Mouse (Mus musculus) heart, postnatal 10 days (tissue): ENCODE data around the gene Sacm1l. TPM values are rescaled to one million over a fixed set of nuclear protein-coding genes. Genes with fewer than 3 reads are reported as not detected.

Experiments
- DNase-seq, 2 experiments: peaks; one replicate each; pipeline ENCODE4 v3.0.0; 2021
- intact Hi-C: fragments of 180-260 bp; cut with DNase I; formaldehyde crosslinking; loops from one replicate; pipeline ENCODE4 v1.15.1; 2025
- total RNA-seq, 2 experiments: library from RNA; stranded (reverse); gene quantifications; 2 replicates each; pipeline ENCODE4 v1.2.3; 2021

The Sacm1l gene
- total RNA-seq, 2 experiments from 2014 or later = 43.5 to 45.3 TPM

GRCm38 (mm10) chr9:123507380-123507779 is 22.2 kb upstream of the Sacm1l start:
- intact Hi-C loops = loop anchor here (1.0 to 5.0 kb wide), 2 partner anchors 57 to 350 kb away; no protein-coding TSS in a partner anchor
- DNase-seq = no peak

- DNase-seq = no peak
- intact Hi-C loops = loop anchor here (5.0 kb wide), 1 partner anchor 352 kb away; no protein-coding TSS in a partner anchor
Observed at GRCm38 (mm10) chr9:123508986-123509385, 20.6 kb upstream of the Sacm1l start.

DNA sequence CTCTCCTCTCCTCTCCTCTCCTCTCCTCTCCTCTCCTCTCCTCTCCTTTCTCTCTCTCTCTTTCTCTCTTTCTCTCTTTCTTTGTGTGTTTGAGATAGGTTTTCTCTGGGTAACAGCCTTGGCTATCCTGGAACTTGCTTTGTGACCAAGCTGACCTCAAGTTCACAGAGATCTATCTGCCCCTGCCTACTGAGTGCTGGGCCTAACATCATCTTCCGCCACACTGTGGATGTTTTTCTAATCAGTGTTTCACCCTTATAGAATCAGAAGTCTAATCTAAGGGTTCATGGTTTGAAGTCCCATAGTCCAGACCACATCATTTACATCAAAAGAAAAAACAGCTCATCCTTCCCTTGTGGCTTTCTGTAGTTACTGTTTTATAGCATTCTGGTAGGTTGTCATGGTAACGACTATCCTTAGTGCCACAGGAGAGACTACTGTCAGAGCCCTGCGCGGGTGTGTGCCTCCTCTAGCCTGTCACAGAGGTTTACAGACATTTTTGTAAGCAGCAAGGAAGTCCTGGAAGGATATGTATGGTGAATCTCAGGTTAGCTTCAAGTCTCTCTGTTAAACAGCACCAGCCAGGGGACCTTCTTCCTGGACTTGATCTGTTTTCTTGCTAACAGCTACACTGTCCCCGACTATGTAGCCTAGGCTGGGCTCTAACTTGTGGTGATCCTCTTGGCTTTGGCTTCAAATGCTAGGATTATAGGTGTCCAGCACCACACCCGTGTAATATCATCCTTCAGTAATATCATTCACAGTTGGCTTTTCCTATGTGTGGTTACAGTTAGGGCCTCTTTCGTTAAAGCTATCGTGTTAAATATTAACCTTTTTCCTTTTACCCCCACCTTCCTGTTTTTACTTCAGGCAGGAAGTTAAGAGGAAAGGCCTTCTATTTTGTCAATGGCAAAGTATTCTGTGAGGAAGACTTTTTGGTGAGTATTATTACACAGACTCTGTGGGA is 19.6 kb upstream of the Sacm1l start:
- intact Hi-C loops = loop anchor here (5.0 kb wide), 1 partner anchor 353 kb away; no protein-coding TSS in a partner anchor
- DNase-seq = no peak

GRCm38 (mm10) chr9:123510926-123511325 is 18.6 kb upstream of the Sacm1l start:
- intact Hi-C loops = no loop called here
- DNase-seq = no peak

- DNase-seq = no peak
- intact Hi-C loops = no loop called here
Observed at GRCm38 (mm10) chr9:123512482-123512881, 17.1 kb upstream of the Sacm1l start.

GRCm38 (mm10) chr9:123515087-123515486 is 14.5 kb upstream of the Sacm1l start:
- no peak for DNase-seq
- intact Hi-C loops = loop anchor here (5.0 kb wide), 1 partner anchor 363 kb away; the partner anchor contains the start of gene Clec3b

DNA sequence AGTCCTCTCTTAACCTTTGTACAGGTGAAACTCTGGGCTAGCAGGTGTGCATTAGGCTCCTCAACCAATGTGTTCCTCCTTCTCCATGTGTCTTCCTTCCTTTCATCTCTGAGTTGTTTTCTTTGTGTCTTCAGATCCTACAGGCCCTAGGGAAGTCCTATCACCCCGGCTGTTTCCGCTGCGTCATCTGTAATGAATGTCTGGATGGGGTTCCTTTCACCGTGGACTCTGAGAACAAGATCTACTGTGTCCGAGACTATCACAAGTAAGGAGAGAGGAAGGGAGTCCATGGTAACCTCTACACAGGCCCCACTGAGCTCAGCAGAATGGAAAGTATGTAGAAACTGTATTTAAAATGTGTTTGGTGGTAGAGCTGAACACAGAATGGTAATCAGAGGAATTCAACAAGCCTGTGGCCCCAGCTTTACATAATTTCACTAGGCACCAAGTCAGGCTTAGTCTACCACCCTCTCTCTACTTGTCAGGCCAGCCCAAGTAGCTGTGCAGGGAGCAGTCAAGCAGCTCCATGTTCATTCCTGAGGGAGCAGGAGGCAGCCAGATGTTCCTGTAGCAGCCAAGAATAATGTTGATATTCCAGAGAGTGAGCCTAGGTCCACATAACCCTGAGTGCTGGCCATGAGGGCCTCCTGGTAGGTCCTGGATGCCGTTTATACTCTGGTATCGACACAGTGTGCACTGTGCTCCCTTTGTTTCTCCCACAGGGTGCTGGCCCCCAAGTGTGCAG is 12.7 kb upstream of the Sacm1l start:
- intact Hi-C loops = loop anchor here (5.0 kb wide), 1 partner anchor 365 kb away; the partner anchor contains the start of gene Clec3b
- no peak for DNase-seq

DNA sequence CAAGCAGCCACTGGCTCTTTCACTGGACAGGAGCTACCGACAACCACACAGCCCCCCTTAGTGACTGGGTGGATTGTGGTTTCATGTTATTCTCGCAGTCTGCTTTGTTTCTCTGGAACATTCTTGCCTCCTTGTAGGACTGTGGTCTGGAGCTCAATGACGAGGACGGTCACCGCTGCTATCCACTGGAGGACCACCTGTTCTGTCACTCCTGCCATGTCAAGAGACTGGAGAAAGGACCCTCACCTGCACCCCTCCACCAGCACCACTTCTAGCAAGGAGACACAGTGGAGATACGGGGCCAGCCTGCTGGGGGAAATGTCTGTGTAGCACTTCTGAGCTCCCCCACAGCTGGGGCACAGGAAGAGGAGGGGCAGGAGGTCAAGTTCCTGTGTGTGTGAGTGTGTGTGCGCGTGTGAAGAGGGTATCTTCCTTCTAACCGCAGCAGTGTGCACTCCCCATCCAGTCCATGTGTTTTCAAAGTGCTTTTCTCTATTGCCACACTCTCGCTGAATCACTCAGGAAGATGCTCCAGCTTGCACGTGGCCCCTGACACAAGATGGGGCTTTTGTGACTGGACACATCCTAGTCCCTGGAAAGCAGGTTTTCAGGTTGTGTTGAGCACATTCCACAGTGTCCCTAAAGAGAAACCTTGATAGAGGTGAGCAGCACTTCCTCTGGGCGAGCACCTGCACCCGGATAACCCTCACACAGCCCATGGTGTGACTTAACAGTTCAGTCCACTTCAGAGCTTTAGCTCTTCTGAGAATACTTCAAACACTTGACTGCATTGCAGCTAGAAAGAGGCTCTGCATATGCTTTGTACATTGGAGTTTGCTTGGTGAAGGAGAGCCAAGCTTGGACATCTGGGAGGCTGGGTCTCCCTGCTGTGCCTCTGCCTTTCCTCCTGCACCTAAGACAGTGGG is 10.3 kb upstream of the Sacm1l start:
- DNase-seq = no peak
- intact Hi-C loops = loop anchor here (5.0 kb wide), 1 partner anchor 367 kb away; the partner anchor contains the start of gene Clec3b

DNA sequence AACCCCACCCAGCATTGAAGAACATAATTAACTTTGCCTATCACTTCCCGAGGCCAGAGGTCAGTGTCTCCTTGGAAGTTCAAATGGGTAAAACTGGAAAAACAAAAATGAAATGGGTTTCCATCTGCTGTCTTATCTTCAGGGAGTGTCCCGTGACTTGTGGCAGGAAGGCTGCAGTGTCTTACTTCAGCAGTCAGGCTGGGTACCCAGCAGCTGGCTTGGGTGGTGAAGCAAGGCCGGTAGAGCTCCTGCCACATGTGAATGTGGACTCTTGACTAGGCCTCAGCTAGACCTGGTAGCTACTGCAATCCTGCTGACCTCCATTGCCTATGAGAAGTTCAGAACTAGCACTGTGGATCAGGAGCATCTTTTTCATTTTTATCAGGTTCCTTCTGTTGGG is 8.8 kb upstream of the Sacm1l start:
- intact Hi-C loops = loop anchor here (5.0 kb wide), 1 partner anchor 263 kb away; no protein-coding TSS in a partner anchor
- no peak for DNase-seq

DNA sequence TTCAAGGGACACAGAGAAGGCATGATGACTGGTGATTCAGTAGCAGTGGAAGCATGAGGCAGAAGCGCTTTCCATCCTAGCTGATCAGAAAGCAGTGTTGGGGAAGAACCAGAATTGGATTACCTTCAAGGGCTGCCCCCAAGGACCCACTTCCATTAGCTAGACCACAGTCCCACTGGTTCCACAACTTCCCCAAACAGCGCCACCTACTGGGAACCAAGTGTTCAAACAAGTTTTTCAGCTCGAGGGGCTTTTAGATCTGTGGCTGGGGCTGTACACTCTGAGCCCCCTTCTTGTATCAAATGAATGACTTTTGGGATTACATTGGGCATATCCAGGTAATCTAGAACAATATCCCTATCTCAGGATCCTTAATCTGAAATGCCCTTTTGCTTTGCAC is 5.9 kb upstream of the Sacm1l start:
- intact Hi-C loops = loop anchor here (1.0 to 5.0 kb wide), 2 partner anchors 73 to 266 kb away; no protein-coding TSS in a partner anchor
- DNase-seq = peak; percentile 40 to 63

- intact Hi-C loops = loop anchor here (5.0 kb wide), 1 partner anchor 158 kb away; the partner anchor contains the start of gene Lars2
- DNase-seq = peak; percentile 74 to 83
Observed at GRCm38 (mm10) chr9:123525095-123525494, 4.5 kb upstream of the Sacm1l start.

- intact Hi-C loops = loop anchor here (5.0 kb wide), 1 partner anchor 159 kb away; the partner anchor contains the start of gene Lars2
- no peak for DNase-seq
Observed at GRCm38 (mm10) chr9:123526502-123526901, 3.1 kb upstream of the Sacm1l start.

- peak; percentile 36 to 37 for DNase-seq
- intact Hi-C loops = loop anchor here (5.0 kb wide), 1 partner anchor 161 kb away; the partner anchor contains the start of gene Lars2
Observed at GRCm38 (mm10) chr9:123528087-123528925, 1.3 kb upstream of the Sacm1l start.

GRCm38 (mm10) chr9:123528926-123529295 is 648 bp upstream of the Sacm1l start:
- intact Hi-C loops = loop anchor here (5.0 kb wide), 1 partner anchor 162 kb away; the partner anchor contains the start of gene Lars2
- DNase-seq = no peak

DNA sequence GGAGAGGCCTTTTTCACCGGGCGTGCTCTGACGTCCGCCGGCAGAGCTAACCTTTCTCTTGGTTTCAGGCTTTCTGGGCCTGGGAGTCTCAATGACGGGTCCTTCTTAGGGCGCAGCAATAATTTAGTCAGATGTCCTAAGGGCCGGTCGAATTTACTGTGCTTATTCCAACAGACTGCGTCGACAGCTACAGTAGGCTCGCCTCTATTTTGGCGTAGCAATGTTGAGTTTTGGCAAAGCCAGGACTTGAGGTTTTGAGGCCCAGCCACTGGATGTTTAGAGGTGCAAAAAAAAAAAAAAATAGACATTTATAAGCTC is 558 bp downstream of the Sacm1l start:
- intact Hi-C loops = no loop called here

GRCm38 (mm10) chr9:123530566-123531130 is 1.1 kb downstream of the Sacm1l start:
- intact Hi-C loops = no loop called here
- no peak for DNase-seq

More for the DNA sequence above, 558 bp downstream of the Sacm1l start:
- DNase-seq = no peak

- intact Hi-C loops = no loop called here
- no peak for DNase-seq
Observed at GRCm38 (mm10) chr9:123531234-123531633, 1.7 kb downstream of the Sacm1l start.

GRCm38 (mm10) chr9:123536613-123537012 is 7.1 kb downstream of the Sacm1l start:
- DNase-seq = no peak
- intact Hi-C loops = no loop called here
